Mouse (Mus musculus) limb, embryonic 14.5 days (tissue): ENCODE results near the gene Taok1. TPM values are rescaled to one million over a fixed set of nuclear protein-coding genes. Genes with fewer than 3 reads are reported as not detected.

Experiments used
- ATAC-seq: fragments of 200-750 bp; cut with Nextera tagmentation; 2 replicates; pipeline ENCODE4 v1.8.0; 2017; ENCODE audit warnings: low read depth, moderate number of reproducible peaks, moderate TSS enrichment; ENCODE audit not compliant: low FRiP score
- DNase-seq: peaks from one replicate; pipeline ENCODE4 v3.0.0-alpha.2; 2015; ENCODE audit warnings: low spot score
- H3K27ac ChIP-seq: fragments of 300-500 bp; sonication (generic); replicated peaks from 2 replicates; pipeline ENCODE4 v1.5.1; 2014; ENCODE audit warnings: low read depth, mild to moderate bottlenecking, low read length, moderate library complexity, mixed read lengths
- H3K27me3 ChIP-seq: fragments of 300-500 bp; sonication (generic); 2 replicates; pipeline ENCODE4 v1.6.1; 2014; ENCODE audit warnings: low read length, mixed read lengths; ENCODE audit not compliant: control insufficient read depth, insufficient read depth
- H3K36me3 ChIP-seq: fragments of 300-500 bp; sonication (generic); 2 replicates; pipeline ENCODE4 v1.6.1; 2014; ENCODE audit warnings: mild to moderate bottlenecking, low read length, moderate library complexity, mixed read lengths; ENCODE audit not compliant: control insufficient read depth, insufficient read depth
- H3K4me1 ChIP-seq: fragments of 300-500 bp; sonication (generic); 2 replicates; pipeline ENCODE4 v1.6.1; 2014; ENCODE audit warnings: antibody characterized with exemption, low read length, mixed read lengths; ENCODE audit not compliant: control insufficient read depth, insufficient read depth
- H3K4me2 ChIP-seq: fragments of 300-500 bp; sonication (generic); replicated peaks from 2 replicates; pipeline ENCODE4 v1.6.1; 2014; ENCODE audit warnings: low read depth, mild to moderate bottlenecking, low read length, moderate library complexity; ENCODE audit not compliant: severe bottlenecking
- H3K4me3 ChIP-seq: fragments of 300-500 bp; sonication (generic); replicated peaks from 2 replicates; pipeline ENCODE4 v1.5.1; 2014; ENCODE audit warnings: low read length
- H3K9ac ChIP-seq: fragments of 300-500 bp; sonication (generic); 2 replicates; pipeline ENCODE4 v1.6.1; 2014; ENCODE audit warnings: mild to moderate bottlenecking, low read depth, low read length, moderate library complexity; ENCODE audit not compliant: severe bottlenecking
- H3K9me3 ChIP-seq: fragments of 300-500 bp; sonication (generic); 2 replicates; pipeline ENCODE4 v1.6.1; 2016; ENCODE audit warnings: low read length; ENCODE audit not compliant: control insufficient read depth
- POLR2A ChIP-seq: fragments of 200-500 bp; IDR thresholded peaks from 2 replicates; pipeline ENCODE4 v1.8.0; 2012; ENCODE audit warnings: inconsistent platforms, mild to moderate bottlenecking, moderate library complexity, borderline replicate concordance; ENCODE audit not compliant: insufficient read depth, insufficient read length; ENCODE audit errors: extremely low read depth
- WGBS: fragments of 180-500 bp; shearing (Covaris S2); extraction: QIAGEN DNeasy Blood & Tissue Kit; methylation state at CpG from one replicate; pipeline ENCODE4 v1.1.7; 2014; 5-methylcytosine and 5-hydroxymethylcytosine counted together
- polyA plus RNA-seq, 2 experiments: library from polyadenylated mRNA; depleted of rRNA in 1 of 2; stranded (reverse) in 1 of 2; unstranded in 1 of 2; fragments of >200 nt; fragmentation: Nextera tagmentation in 1 of 2; extraction: Ambion mirVana in 1 of 2; gene quantifications; 2 replicates each; pipeline versions ENCODE4 v1.2.1 to v1.2.3; 2012 to 2014

Taok1 gene
- polyA plus RNA-seq, 2 experiments: 11.8 to 19.2 TPM

- Histone ChIP-seq H3K36me3 (0 out of 2 replicates have a peak, but pooled peaks cover 3% of the 10 kb centered on the region), H3K4me2 (peak overlapping the region; percentile 34), H3K27ac (peak overlapping the region; percentile 65; the same call in 1 of the 2 replicates), H3K9me3 (no peaks in the 10 kb centered on the region), H3K27me3 (no peaks in the 10 kb centered on the region), H3K4me1 (peaks cover 46% of the 10 kb centered on the region), H3K4me3 (no peak overlapping the region), H3K9ac (no peak overlapping the region)
- peak; percentile 63 for DNase-seq
- WGBS: 18% methylated on average over 6 of the region's 6 CpGs
- ATAC-seq: no peak; the same call in 1 of the 2 replicates
- TF ChIP-seq POLR2A: no peak
These were observed 122.4 kb downstream of the Taok1 start for GRCm38 (mm10) chr11:77485229-77485628.

- Histone ChIP-seq H3K4me1 (peaks cover 42% of the 10 kb centered on the region), H3K27me3 (no peaks in the 10 kb centered on the region), H3K4me3 (no peak overlapping the region), H3K4me2 (no peak overlapping the region), H3K36me3 (0 out of 2 replicates have a peak, but pooled peaks cover 3% of the 10 kb centered on the region), H3K9me3 (no peaks in the 10 kb centered on the region), H3K27ac (no peak overlapping the region), H3K9ac (no peak overlapping the region)
- no peak for DNase-seq
- TF ChIP-seq POLR2A: no peak
- ATAC-seq: no peak
- WGBS: 62% methylated on average over 11 of the region's 11 CpGs
These were observed 123.9 kb downstream of the Taok1 start for GRCm38 (mm10) chr11:77483510-77484255.

- no peak overlapping the region for H3K4me3 ChIP-seq
- ATAC-seq (no peak), DNase-seq (no peak)
- no peaks in the 10 kb centered on the region for H3K27me3 ChIP-seq
- WGBS: 62% methylated on average over 3 of the region's 3 CpGs
- no peak overlapping the region for H3K27ac ChIP-seq
- H3K36me3 ChIP-seq: 0 out of 2 replicates have a peak, but pooled peaks cover 2% of the 10 kb centered on the region
- H3K4me2 ChIP-seq: no peak overlapping the region
- peaks cover 36% of the 10 kb centered on the region for H3K4me1 ChIP-seq
- no peak overlapping the region for H3K9ac ChIP-seq
- H3K9me3 ChIP-seq: no peaks in the 10 kb centered on the region
- no peak for TF ChIP-seq POLR2A
These were observed 124.6 kb downstream of the Taok1 start for GRCm38 (mm10) chr11:77483043-77483442.

Other genes with a start within 250 kb of the Taok1 start
- 10.3 and 10.5 TPM in 2 replicates for gene Coro6, start 145.4 kb downstream of the Taok1 start, polyA plus RNA-seq (2012; rRNA removed)
- gene Coro6, start 145.4 kb downstream of the Taok1 start, polyA plus RNA-seq (2014; fragmentation: Nextera tagmentation; extraction: Ambion mirVana): 1.5 and 2.3 TPM in 2 replicates
- gene Ankrd13b, start 118.1 kb downstream of the Taok1 start, polyA plus RNA-seq (2012; rRNA removed): 98.1 and 133 TPM in 2 replicates
- gene Ankrd13b, start 118.1 kb downstream of the Taok1 start, polyA plus RNA-seq (2014; fragmentation: Nextera tagmentation; extraction: Ambion mirVana): 13.9 and 15.1 TPM in 2 replicates
- 57.1 and 71.7 TPM in 2 replicates for gene Git1, start 114.3 kb downstream of the Taok1 start, polyA plus RNA-seq (2012; rRNA removed)
- gene Git1, start 114.3 kb downstream of the Taok1 start, polyA plus RNA-seq (2014; fragmentation: Nextera tagmentation; extraction: Ambion mirVana): 17.3 and 18.2 TPM in 2 replicates
- gene Abhd15, start 92.7 kb downstream of the Taok1 start, polyA plus RNA-seq (2012; rRNA removed): 0.50 and 0.93 TPM in 2 replicates
- gene Abhd15, start 92.7 kb downstream of the Taok1 start, polyA plus RNA-seq (2014; fragmentation: Nextera tagmentation; extraction: Ambion mirVana): 1.5 and 1.8 TPM in 2 replicates
- gene Trp53i13, start 91.8 kb downstream of the Taok1 start, polyA plus RNA-seq (2012; rRNA removed): 51.1 and 77.3 TPM in 2 replicates
- 67.3 and 69.0 TPM in 2 replicates for gene Trp53i13, start 91.8 kb downstream of the Taok1 start, polyA plus RNA-seq (2014; fragmentation: Nextera tagmentation; extraction: Ambion mirVana)
- not detected in 2 replicates for gene Gm10392, start 88.6 kb downstream of the Taok1 start, polyA plus RNA-seq (2012; rRNA removed)
- 0.12 TPM in 1 of 2 replicates, not detected in the other for gene Gm10392, start 88.6 kb downstream of the Taok1 start, polyA plus RNA-seq (2014; fragmentation: Nextera tagmentation; extraction: Ambion mirVana)
- 19.5 and 21.3 TPM in 2 replicates for gene Nufip2, start 78.3 kb upstream of the Taok1 start, polyA plus RNA-seq (2012; rRNA removed)
- gene Nufip2, start 78.3 kb upstream of the Taok1 start, polyA plus RNA-seq (2014; fragmentation: Nextera tagmentation; extraction: Ambion mirVana): 5.5 and 5.8 TPM in 2 replicates
- gene Cryba1, start 117.5 kb upstream of the Taok1 start, polyA plus RNA-seq (2012; rRNA removed): not detected in 2 replicates
- not detected in 2 replicates for gene Cryba1, start 117.5 kb upstream of the Taok1 start, polyA plus RNA-seq (2014; fragmentation: Nextera tagmentation; extraction: Ambion mirVana)
- gene Myo18a, start 155.4 kb upstream of the Taok1 start, polyA plus RNA-seq (2012; rRNA removed): 42.9 and 47.0 TPM in 2 replicates
- 43.5 and 45.3 TPM in 2 replicates for gene Myo18a, start 155.4 kb upstream of the Taok1 start, polyA plus RNA-seq (2014; fragmentation: Nextera tagmentation; extraction: Ambion mirVana)
- not detected in 2 replicates for gene Gm10277, start 179.9 kb upstream of the Taok1 start, polyA plus RNA-seq (2012; rRNA removed)
- gene Gm10277, start 179.9 kb upstream of the Taok1 start, polyA plus RNA-seq (2014; fragmentation: Nextera tagmentation; extraction: Ambion mirVana): 0.75 and 0.89 TPM in 2 replicates